Mouse (Mus musculus) urinary bladder, adult 18-20 months (tissue): ENCODE measurements around the gene Gm49337.
"Not testable (repeated sequence)": the region's sequence is repeated elsewhere in the genome, so short reads cannot be mapped to it uniquely, and the experiment has no call there.

Experiments used
- DNase-seq, 2 experiments: peaks; one replicate each; pipeline ENCODE4 v3.0.0; 2022; ENCODE audit warnings: low spot score in 2 of 2, mixed read lengths in 2 of 2

Gm49337 gene

GRCm38 (mm10) chr4:116208891-116209290 is 35.7 kb downstream of the Gm49337 start:
- no peak for DNase-seq

- no peak for DNase-seq
These were observed 42.9 kb downstream of the Gm49337 start for GRCm38 (mm10) chr4:116215895-116216605.

DNA sequence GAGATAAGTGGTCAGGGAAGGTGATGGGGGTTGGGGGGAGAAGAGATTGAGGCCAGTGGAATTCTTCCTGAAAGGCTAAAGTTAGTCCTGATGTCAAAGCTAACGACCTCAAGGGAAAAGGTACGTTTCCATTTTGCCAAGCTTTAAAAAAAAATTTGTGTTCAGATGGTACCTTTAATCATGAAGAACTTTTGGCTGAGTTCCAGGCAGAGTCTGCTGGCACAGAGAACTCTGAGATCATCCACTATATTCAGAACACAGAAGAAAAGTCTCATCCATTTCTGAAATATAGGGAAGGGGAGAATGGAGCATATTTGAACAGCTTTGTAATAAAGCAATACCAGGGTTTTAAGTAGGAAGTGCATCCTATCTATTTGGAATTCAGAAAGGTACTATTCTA is 43.9 kb downstream of the Gm49337 start:
- no peak for DNase-seq

DNA sequence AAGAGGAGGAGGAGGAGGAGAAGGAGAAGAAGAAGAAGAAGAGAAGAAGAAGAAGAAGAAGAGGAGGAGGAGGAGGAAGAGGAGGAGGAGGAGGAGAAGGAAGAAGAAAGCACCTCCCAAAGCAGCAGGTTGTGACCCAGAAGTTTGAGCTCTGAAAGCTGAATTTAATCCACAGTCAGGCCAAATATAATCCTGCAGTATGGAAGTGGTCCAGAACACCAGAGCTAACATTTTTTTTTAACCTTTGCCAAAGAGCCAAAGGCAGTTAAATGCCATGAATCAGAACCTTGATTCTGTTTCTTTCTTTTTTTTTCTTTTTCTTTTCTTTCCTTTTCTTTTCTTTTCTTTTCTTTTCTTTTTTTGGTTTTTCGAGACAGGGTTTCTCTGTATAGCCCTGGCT is 44.5 kb downstream of the Gm49337 start:
- DNase-seq, result not testable (repeated sequence)

DNA sequence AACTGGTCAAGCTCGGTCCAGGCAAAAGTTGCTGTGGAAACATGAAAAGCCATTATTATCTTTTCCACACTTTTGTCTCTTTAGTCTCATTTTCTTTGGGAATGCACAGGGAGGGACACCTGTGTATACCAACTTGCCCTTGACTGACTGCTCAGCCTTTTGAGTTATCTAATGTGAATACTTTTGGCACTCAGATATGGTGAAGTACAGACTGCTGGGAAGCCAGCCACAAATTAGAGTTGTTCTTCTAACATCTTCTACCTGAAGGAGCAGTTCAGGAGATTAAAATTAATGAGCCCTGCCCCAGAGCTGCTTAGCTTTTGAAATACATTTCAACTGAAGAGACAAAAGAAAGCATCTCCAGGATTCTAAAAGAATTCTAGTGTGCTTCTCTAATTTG is 45.9 kb downstream of the Gm49337 start:
- DNase-seq, result no peak

DNA sequence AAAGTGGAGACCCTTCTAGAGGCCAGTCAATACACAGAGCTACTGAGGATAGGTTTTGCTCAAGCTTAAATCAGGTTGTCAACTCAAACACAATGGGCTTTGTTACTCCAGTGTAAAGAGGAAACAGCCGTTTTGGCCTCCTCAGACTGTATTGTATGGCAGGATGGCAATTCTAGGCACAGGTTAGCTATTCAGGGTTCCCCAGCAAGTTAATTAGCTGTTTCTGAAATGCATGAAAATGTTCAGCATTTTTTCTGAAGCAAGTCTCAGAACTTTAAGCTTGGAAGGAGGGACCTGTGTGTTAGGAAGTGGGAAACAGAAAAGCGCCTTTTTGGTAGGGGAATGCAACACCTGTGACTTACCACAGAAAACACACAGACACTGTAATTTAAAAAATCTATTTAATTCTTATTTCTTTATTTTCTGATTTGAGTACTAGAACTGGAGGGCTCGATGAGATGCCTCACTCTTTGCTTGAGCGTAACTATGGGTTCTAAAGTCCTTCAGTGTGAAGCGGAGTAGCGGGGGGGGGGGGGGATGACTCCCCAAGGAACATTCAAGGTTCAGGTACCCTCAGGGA is 47.0 kb downstream of the Gm49337 start:
- no peak for DNase-seq

DNA sequence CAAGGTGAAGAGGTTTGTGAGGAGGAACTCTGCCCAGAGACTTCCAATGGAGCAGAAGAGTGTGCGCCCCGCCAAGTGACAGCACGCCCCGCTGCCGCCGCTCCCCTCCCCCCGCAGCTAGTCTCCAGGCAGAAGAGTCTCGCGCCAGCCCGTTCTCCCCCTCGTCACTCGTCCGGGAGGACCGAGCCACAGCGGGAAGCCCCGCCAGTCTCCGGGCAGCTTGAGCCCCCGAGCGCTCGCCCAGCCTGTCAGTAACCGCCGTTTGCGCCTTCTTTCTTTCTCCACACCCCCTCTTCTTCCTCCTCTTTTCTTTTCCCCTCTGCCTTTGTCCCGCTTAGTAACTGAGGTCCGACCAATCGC is 47.6 kb downstream of the Gm49337 start:
- DNase-seq, result peak in 1 of 2 experiments; percentile 83

DNA sequence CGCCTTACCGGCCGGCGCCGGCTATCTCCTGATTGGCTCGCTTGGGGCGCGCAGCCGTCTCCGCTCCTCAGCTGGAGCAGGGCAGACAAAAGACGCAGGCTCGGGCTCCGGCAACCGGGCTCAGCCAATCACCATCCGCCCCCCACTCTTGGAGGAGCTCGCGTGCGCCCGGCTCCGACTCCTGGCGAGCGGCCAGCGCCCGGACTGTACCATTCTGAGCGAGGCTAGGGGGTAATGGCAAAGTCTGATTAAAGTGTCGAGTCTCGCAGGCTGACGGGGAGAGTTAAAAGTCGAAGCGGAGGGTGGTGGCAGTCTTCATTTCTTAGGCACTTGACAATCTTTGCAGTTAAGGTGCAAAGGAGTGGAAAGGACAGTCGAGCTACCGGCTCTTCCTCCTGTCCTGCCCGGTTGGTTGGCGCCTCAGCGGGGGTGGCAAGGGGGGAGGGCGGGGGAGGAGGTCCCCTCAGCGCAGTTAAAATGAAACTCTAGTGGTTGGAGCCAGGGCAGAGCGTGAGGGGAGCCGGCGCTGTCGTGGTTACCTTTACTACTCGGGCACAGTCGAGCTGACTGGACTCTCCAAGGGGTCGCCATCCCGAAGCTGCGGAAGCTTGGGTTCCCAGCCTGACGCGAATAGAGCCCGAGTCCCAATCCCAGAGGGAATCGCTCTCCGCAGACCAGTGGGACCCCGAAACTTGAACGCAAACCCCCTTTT is 48.1 kb downstream of the Gm49337 start, which contains the start of gene Pik3r3:
Gene Pik3r3, plus strand, starts transcription at position 479 of the 712 bp plus-strand sequence.
- DNase-seq, result peak; percentile 87 to 97

GRCm38 (mm10) chr4:116221996-116222842 is 49.0 kb downstream of the Gm49337 start:
- peak in 1 of 2 experiments; percentile 6 for DNase-seq

DNA sequence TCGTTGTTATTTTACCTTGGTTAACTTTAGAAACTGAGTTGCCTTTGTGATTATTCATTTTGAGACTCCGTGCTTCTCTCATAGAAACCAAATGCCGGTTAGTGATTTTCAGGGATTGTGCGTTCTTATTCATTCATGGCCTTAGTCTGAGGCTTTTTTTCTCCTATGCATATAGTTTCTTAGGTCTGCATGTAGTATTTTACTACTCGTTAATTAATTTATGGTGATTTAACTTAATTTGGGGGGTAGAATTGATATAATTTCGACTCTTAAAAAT is 49.6 kb downstream of the Gm49337 start:
- no peak for DNase-seq

- DNase-seq, result no peak
These were observed 70.2 kb downstream of the Gm49337 start for GRCm38 (mm10) chr4:116243377-116243776.

DNA sequence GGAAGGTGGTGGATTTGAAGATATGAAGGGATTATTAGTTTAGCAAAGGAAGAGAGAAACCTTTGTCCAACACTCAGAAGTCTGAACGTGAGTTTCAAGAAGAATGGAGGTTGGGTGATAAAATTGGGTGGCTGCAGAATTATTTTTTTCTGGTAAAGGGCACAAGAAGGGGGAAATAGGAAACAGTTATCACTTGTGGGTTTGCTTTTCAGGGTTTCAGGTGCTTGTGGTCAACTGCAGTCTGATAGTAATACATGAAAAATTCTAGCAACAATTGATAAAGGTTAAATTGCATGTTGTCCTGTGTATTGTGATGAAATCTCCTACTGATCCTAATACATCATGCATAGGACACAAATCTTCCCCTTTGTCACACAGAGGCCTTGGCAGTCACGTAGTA is 71.1 kb downstream of the Gm49337 start:
- DNase-seq, result no peak

DNA sequence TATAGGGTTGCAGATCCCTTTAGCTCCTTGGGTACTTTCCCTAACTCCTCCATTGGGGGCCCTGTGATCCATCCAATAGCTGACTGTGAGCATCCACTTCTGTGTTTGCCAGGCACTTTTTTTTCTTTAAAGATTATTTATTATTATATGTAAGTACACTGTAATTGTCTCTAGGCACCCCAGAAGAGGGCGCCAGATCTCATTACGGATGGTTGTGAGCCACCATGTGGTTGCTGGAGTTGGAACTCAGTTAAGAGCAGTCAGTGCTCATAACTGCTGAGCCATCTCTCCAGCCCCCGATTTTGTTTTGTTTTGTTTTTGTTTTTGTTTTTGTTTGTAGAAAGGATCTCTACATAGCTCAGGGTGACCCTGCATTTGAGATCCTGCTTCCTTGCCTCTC is 72.7 kb downstream of the Gm49337 start:
- not testable (repeated sequence) for DNase-seq

DNA sequence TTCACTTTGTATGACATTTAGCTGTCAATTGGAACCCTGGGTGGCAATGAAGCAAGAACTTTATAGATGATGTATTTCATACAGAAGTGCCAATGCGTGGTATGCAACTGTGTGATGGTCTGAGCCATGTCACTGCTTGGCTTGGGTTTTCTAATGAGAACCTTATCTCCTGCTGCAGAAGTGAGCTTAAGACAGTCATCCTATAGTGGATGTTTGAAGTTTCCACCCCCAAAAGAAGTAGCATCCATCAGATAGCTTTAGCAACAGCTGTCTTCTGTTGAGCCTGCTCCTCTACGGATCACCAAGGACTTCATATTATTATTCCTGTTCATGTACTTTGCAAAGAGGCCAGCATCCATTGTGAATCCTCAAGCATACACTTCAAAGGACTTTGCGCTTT is 76.8 kb downstream of the Gm49337 start:
- no peak for DNase-seq

DNA sequence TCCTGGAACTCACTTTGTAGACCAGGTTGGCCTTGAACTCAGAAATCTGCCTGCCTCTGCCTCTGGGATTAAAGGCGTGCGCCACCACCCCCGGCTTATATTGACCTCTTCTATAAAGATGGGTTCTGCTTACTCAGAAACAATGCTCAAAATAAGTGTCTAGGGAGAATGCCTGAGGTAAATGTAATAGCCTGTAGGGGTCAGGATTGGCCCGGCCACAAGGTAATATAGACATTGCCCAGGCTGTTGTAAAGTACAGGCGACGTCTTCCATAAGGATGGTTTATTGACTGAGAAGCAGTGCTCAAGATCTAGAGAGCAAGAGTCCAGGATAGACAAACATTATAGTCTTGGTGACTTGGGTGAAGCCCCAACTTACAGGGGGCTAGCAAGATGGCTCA is 95.0 kb downstream of the Gm49337 start:
- DNase-seq, result no peak

- DNase-seq, result no peak
These were observed 109.0 kb downstream of the Gm49337 start for GRCm38 (mm10) chr4:116282211-116282610.

DNA sequence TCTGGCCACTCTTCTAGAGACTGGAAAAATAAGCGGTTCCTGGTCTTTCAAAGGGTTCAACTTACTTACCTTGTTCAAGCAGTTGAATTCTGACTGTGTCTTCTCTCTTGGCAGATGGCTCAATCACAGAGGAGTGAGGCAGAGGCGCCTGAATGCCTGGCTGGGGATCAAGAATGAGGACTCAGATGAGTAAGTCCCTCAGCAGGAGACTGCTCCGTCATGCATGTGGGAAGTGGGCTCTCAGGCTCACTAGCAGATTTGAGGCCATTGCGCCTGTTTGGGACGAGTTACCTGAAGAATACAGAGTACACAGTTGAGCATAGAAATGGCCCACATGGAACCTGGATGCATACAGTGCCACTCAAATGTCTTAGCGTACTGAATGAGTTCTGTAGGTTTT is 118.4 kb downstream of the Gm49337 start:
- no peak for DNase-seq

DNA sequence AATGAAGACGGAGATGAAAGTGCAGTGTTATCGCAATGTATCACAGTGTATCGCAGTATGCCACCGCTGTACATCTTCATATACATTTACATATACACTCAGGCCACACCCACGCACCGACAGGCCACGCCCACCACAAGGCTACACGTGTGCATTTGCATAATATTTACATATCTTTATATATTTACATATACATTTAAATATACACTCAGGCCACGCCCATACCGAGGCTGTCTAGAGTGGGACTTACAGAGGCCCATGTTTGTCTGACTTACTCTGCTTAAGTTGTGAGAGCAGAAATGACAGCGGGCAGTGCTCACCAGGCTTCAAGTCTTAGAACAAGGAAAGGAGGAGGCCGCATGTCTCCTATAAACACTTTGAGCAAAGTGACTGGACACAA is 120.1 kb downstream of the Gm49337 start:
- no peak for DNase-seq

- DNase-seq, result no peak
These were observed 127.7 kb downstream of the Gm49337 start for GRCm38 (mm10) chr4:116300878-116301355.

GRCm38 (mm10) chr4:116304551-116304950 is 131.4 kb downstream of the Gm49337 start:
- DNase-seq, result no peak

DNA sequence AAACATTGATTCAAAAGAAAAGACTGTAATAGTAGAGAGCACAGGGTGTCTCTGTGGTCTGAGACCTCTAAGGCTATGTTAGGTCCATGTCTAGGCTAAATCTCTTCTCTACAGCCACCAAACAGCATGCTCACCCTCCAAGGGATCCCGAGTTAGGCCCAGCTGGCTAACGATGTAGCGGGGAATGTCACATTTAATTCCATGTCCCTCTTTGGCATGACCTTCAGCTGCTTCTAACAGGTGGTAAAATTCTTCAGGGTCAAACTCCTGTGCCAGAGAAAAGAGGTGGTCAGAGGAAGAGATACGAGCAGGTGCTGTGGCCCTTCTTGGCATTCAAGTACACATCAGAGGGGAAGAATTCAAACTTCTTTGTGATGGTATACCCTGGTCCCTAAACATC is 144.4 kb downstream of the Gm49337 start:
- DNase-seq, result no peak

GRCm38 (mm10) chr4:116322127-116322526 is 148.9 kb downstream of the Gm49337 start:
- no peak for DNase-seq
